Mouse (Mus musculus): ENCODE data around the gene Gramd1c.

GRCm38 (mm10) chr16:44053265-44053664 is 9.9 kb downstream of the Gramd1c start:
- TF ChIP-seq CTCF (IDR thresholded peaks at IDR 0.05; ENCODE audit: low read depth): no peak
- no peak for TF ChIP-seq EP300 (IDR thresholded peaks at IDR 0.05; ENCODE audit: low read depth)

Data from liver, embryonic 14.5 days (tissue).